Mouse (Mus musculus) lung, adult 2 months (tissue): Measurements from ENCODE around the gene Gm45837. TPM values are rescaled to one million over a fixed set of nuclear protein-coding genes. Genes with fewer than 3 reads are reported as not detected.
A peak's percentile ranks its signal among the peaks of the same experiment; 100 is the strongest.

Source experiments
- DNase-seq: peaks from one replicate; pipeline ENCODE4 v3.0.0; 2022
- H3K4me1 ChIP-seq: fragments of 200-500 bp; 2 replicates; pipeline ENCODE4 v1.6.1; 2011; ENCODE audit warnings: low read length; ENCODE audit not compliant: control insufficient read depth, insufficient read depth
- H3K4me3 ChIP-seq: fragments of 200-500 bp; replicated peaks from 2 replicates; pipeline ENCODE3; 2011; ENCODE audit warnings: low read depth, mild to moderate bottlenecking, control low read depth, low read length; ENCODE audit errors: extremely low read depth
- CTCF ChIP-seq: fragments of 200-500 bp; IDR thresholded peaks from 2 replicates; pipeline ENCODE4 v1.5.1; 2011; ENCODE audit warnings: mild to moderate bottlenecking, low read length, control low read depth; ENCODE audit not compliant: insufficient read depth
- POLR2A ChIP-seq: fragments of 200-500 bp; IDR thresholded peaks from 2 replicates; pipeline ENCODE4 v1.6.1; 2011; ENCODE audit warnings: low read depth, mild to moderate bottlenecking, control low read depth, low read length, borderline replicate concordance; ENCODE audit errors: extremely low read depth
- WGBS: fragments of 180-500 bp; shearing (Covaris S2); methylation state at CpG from one replicate; pipeline ENCODE4 v1.1.7; 2018; 5-methylcytosine and 5-hydroxymethylcytosine counted together
- polyA plus RNA-seq: library from polyadenylated mRNA; depleted of rRNA; stranded (reverse); fragments of >200 nt; gene quantifications from 2 replicates; pipeline ENCODE4 v1.2.3, GENCODE M21; 2012; rRNA removed

Gm45837 gene
- polyA plus RNA-seq: 0.68 and 1.7 TPM in 2 replicates

DNA sequence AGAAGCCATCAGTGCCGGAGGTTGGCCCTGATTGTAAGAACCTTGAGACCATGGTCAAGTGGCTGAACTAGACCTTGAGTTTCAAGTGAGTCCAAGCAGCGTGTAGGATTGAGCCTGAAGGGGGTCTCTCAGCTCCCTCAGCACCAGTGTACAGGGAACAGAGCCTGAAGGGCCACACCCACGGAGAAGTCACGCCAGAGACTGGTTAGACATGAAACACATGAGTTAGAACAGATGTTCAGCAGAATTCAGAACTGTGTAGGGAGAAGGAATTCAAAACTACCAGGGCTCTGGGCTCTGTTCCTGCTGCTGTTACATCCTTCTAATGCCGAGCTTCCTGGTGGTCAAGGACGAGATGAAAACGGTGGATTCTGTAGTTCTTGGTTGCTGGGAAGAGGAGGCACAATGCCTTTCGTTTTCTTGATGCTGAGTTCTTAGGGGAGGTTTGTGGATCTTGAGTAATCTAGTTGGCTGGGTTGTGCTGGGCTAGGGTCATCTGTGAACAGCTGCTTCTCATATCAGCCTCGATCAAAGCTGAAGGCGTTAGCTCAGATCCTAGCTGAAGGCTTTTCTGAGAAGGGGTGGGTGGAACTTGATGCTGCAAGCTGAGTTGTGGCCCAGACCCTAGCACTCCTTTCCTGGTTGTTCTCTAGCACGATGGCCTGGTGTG, at the start of gene Gm45837:
TSS of gene Gm45837 (plus strand) at position 620 of the 670 bp plus-strand sequence.
- Histone ChIP-seq H3K4me3 (no peak within 1 kb of the TSS), H3K4me1 (no peaks in the 10 kb centered on the region; the same call in 1 of the 2 replicates)
- no peak for TF ChIP-seq CTCF
- no peak for TF ChIP-seq POLR2A
- no peak for DNase-seq
- 67% methylated on average over 11 of the region's 11 CpGs for WGBS

DNA sequence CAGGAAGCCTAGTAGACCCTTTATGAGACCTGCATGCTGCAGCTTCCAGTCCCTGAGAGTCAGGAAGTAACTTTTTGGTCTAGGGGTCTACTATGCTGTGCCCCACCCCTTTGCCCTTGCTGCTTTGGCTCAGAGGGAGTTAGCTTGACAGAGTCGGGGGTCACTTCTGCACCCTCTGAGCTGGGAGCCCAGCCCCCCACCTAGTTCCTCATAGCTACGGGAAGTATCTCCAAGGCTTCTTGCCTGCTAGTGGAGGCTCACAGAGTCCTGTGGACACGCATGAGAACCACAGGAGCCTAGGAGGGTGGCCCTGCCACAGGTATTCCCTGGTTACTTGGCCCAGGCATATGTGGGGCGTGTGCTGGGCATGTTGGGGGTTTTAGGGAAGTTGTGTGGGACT, 49.7 kb upstream of the Gm45837 start:
- TF ChIP-seq CTCF: no peak
- TF ChIP-seq POLR2A: no peak
- Histone ChIP-seq H3K4me1 (no peaks in the 10 kb centered on the region), H3K4me3 (no peak overlapping the region)
- DNase-seq: no peak
- 76% methylated on average over 4 of the region's 4 CpGs for WGBS

DNA sequence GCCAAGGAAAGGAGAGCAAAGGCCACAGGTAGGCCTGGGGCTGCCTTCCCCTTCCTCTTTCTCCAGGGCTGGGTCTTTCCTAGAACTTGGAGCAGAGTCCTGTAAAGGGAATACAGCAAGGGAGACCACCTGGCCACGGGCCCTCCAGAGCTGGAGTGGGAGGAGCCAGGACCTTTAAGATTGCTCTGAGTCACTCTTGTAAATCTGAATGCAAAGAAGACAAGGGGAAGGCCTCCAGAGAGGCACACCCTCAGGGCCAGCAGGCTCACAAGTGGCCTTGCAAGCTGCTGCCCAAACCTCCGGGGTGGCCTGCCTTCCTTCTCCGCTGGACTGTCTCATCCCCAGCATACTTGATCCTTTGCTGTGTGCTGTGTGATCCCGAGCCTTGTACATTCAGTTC, 48.9 kb upstream of the Gm45837 start:
- no peak for TF ChIP-seq CTCF
- no peak for TF ChIP-seq POLR2A
- 53% methylated on average over 4 of the region's 4 CpGs for WGBS
- Histone ChIP-seq H3K4me1 (no peaks in the 10 kb centered on the region), H3K4me3 (no peak overlapping the region)
- DNase-seq: no peak

DNA sequence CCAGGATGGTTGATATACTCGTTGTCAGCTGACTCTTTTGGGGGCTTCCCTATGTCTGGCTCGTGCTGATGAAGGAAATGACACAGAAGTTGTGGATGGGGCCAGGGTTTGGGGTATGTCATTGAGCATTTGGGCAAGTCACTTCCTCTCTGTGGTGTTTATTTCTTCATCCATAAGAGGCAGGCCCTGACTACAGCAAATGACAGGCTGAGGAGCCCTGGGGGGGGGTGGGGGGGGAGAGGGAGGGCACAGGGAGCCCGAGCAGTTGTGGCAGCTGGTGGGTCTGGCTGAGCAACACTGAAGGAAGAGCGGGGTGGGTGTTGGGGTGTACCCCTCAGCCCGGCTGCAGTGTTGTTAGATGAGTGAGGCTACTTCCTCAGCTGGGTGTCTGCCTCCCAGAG, 47.9 kb upstream of the Gm45837 start:
- no peak overlapping the region for H3K4me3 ChIP-seq
- 60% methylated on average over 5 of the region's 5 CpGs for WGBS
- TF ChIP-seq CTCF (no peak), POLR2A (no peak)
- DNase-seq: no peak
- H3K4me1 ChIP-seq: no peaks in the 10 kb centered on the region

DNA sequence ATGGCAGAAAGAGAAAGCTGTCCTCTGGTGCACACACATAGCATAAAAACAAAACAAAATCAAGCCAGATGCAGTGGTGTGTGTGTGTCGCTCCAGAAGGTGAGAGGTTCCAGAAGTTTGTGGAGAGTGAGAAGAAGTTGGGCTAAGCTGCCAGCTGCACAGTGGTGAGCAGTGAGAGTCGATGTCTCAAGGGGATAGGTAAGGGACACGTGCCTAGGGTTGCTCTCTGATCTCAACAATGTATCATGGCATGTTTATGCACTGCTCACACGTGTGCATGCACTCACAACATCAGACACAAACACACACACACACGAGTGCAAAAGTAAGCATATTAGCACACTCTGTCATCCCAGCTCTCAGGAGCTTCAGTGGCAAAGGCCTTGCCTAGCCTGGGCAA, 46.8 kb upstream of the Gm45837 start:
- no peak overlapping the region for H3K4me3 ChIP-seq
- no peak for DNase-seq
- no peak for TF ChIP-seq POLR2A
- no peak for TF ChIP-seq CTCF
- WGBS: 74% methylated on average over 5 of the region's 5 CpGs
- H3K4me1 ChIP-seq: no peaks in the 10 kb centered on the region

DNA sequence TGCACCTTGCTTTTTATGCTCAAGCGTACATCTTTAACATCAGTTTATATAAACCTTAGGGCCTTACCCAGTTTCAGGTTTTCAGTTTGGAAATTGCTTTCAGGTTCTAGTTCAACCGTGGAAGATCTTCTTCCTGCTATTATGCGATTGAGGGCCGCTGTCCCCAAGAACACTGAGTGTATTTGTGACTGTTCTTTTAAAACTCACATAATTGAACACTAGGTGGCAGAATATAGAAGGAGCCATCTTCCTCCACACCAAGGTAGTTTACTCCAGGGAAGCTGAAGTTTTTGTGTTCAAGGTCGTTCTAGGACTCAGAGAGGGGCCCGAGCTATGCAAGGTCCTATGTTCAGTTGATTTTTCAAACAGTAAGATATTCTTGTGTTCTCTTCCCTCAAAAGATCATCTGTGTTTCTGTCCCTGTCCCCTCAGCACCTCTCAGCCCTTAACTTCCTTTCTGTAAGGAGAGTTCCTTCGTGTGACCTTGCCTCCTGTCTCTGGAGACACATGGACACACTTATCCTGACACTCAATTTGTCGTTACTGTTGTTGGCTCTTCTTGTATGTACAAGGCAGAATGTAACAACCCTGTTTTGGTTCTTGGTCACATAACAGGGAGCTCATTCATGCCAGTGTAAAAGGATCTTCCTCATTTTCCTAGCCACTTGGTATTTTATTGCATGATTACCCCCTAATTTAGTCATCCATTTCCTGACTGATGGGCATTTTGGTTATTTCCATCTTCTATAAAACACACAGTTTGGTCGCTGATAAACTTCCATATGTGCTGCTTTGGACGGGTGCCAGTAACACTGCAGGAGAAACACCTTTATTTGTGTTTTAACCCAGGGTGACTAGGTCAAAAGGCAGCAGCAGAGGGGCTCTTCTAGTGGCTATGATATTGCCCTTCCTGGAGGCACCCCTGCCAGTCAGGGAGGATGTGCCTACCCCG, 42.5 kb upstream of the Gm45837 start:
- no peak overlapping the region for H3K4me3 ChIP-seq
- WGBS: 48% methylated on average over 11 of the region's 11 CpGs
- TF ChIP-seq CTCF (0 out of 2 replicates have a peak, but pooled peaks have one; percentile 3), POLR2A (no peak)
- no peak for DNase-seq
- H3K4me1 ChIP-seq: no peaks in the 10 kb centered on the region

DNA sequence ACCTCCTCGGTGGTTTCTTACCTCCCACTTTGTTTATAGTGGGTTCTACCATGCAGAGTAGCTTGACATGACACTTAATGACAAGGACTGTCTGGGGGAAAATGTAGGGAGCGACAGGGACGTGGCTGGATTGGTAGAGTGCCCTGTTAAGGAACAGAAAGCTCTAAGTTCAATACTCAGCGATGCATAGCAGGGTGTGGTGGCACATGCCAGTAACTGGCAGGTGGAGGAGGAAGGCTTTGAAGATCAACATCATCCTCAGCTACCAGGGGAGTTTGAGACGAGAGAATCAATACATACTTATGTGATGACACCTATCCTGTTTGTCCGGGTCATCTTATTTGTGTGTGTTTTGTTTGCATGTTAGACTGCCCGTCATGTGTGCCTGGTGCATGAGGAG, 41.0 kb upstream of the Gm45837 start:
- no peak overlapping the region for H3K4me3 ChIP-seq
- no peak for DNase-seq
- no peaks in the 10 kb centered on the region for H3K4me1 ChIP-seq
- 77% methylated on average over 7 of the region's 7 CpGs for WGBS
- TF ChIP-seq POLR2A: no peak
- TF ChIP-seq CTCF: no peak

DNA sequence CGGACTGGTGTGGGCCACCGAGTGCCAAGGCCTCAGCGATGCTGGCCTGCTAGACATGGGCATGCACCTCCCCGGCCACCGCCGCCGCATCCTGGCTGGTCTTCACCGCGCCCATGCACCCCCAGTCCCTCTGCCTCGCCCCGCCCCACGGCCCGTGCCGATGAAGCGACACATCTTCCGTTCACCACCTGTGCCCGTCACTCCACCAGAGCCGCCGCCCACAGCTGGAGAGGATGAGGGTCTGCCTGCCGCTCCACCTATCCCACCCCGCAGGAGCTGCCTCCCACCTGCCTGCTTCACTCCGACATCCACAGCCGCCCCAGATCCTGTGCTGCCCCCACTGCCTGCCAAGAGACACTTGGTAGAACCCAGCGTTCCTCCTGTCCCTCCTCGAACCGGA, 37.6 kb upstream of the Gm45837 start:
- Histone ChIP-seq H3K4me1 (0 out of 2 replicates have a peak, but pooled peaks cover 3% of the 10 kb centered on the region), H3K4me3 (no peak overlapping the region)
- no peak for DNase-seq
- no peak for TF ChIP-seq CTCF
- TF ChIP-seq POLR2A: no peak
- 85% methylated on average over 26 of the region's 26 CpGs for WGBS

DNA sequence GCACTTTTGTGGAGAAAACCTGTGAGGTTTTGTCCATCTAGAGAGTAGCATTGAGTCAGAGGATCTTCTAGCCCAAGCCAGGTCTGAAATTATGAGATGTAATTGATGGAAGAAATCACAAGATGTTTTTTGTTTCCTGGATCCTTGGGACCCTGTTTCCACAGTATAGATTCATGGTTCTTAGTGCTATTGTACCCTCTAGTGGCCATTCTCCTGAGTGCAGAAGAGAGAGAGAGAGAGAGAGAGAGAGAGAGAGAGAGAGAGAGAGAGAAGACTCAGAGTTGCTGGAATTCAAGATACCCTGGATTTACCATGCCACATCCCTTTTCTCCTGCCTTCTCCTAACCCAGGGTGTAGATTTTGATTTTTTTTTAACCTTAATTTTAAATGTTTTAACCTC, 36.5 kb upstream of the Gm45837 start:
- Histone ChIP-seq H3K4me1 (peaks cover 5% of the 10 kb centered on the region; the same call in 1 of the 2 replicates), H3K4me3 (no peak overlapping the region)
- no peak for DNase-seq
- no peak for TF ChIP-seq POLR2A
- TF ChIP-seq CTCF: peak; percentile 21; the same call in 1 of the 2 replicates

DNA sequence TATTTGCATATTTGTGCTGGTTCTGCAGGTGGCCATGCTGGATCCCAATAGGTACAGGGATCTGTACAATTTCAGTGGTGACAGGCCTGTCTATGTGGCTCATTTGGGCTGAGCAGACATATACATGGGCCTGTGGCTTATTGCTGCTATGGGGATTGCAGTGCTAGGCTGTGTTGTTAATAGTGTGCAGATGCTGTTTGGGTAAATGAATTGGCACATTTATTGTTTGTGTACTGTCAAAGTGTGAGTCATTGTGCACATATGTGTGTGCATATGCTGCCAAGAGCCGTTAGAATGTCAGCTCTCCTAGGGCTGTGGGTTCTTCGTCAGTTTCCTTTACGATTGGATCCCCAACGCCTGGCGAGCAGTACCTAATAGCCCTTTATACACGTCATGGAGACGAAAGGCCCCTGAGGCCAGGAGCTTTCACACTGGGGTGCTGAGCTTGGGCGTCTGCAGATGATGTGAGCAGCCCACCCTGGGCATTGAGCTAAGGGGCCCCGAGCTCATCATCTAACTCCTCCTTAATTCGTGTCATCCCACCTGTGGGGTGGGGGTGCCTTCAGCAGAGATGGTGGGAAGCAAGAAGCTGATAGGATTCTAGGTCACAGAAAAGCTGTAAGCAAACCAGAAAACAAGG, 33.9 kb upstream of the Gm45837 start:
- no peak for TF ChIP-seq CTCF
- TF ChIP-seq POLR2A: no peak
- 83% methylated on average over 10 of the region's 10 CpGs for WGBS

More for the DNA sequence above, 33.9 kb upstream of the Gm45837 start:
- no peak overlapping the region for H3K4me3 ChIP-seq
- DNase-seq: no peak
- peaks cover 9% of the 10 kb centered on the region for H3K4me1 ChIP-seq
